Mouse (Mus musculus): ENCODE results near the gene Adgrv1. TPM values are rescaled to one million over a fixed set of nuclear protein-coding genes. Genes with fewer than 3 reads are reported as not detected.

Adgrv1 gene
- polyA plus RNA-seq, 1 experiment from 2014 or later, result 0.86 TPM

DNA sequence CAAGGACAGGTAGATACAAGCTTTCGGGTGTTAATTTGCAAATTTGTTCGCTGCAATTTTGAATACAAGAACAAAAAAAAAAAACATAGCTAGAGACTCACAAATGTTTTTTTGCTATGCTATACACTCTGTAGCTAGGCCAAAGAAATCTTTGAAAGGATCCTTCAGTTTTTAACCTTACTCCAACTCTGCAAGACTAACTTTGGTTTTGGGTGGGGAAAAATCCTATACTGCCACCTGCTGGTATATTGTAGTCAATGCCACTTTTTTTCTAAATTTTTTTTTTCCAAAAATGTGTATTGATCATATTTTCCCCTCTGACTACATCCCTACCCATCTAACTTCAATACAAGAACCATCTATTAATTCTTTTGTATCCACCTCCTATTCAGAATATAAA is 263.4 kb downstream of the Adgrv1 start:
- no peak for ATAC-seq (ENCODE audit: insufficient number of reproducible peaks, insufficient read depth, low FRiP score, low read depth)
- H3K9ac ChIP-seq (ENCODE audit: low read length), result no peak overlapping the region
- WGBS, result 71% methylated on average over 2 of the region's 2 CpGs
- H3K4me2 ChIP-seq (ENCODE audit: low read length), result no peak overlapping the region
- no peak overlapping the region for H3K4me3 ChIP-seq (ENCODE audit: control insufficient read depth in 1 of 2, insufficient read depth in 1 of 2, low read depth in 1 of 2, low read length in 2 of 2)
- H3K27ac ChIP-seq (replicated peaks in 1 of 2; ENCODE audit: control insufficient read depth in 1 of 2, insufficient read depth in 1 of 2, low read depth in 2 of 2, low read length in 2 of 2), result no peak overlapping the region
- H3K36me3 ChIP-seq (ENCODE audit: control insufficient read depth, insufficient read depth, low read length), result no peaks in the 10 kb centered on the region
- no peaks in the 10 kb centered on the region for H3K9me3 ChIP-seq (ENCODE audit: control insufficient read depth, low read length)
- H3K27me3 ChIP-seq (ENCODE audit: control insufficient read depth, insufficient read depth, low read length), result no peaks in the 10 kb centered on the region
- 0 out of 4 replicates have a peak, but pooled peaks cover 3 to 11% of the 10 kb centered on the region in 2 experiments for H3K4me1 ChIP-seq (ENCODE audit: control insufficient read depth in 2 of 2, insufficient read depth in 2 of 2, low read length in 2 of 2)

- peak overlapping the region; percentile 19; the same call in 1 of the 2 replicates for H3K4me2 ChIP-seq (ENCODE audit: low read length)
- ATAC-seq (ENCODE audit: insufficient number of reproducible peaks, insufficient read depth, low FRiP score, low read depth), result no peak
These were observed 264.0 kb downstream of the Adgrv1 start for GRCm38 (mm10) chr13:81368987-81369386.

GRCm38 (mm10) chr13:81367681-81368376 is 265.1 kb downstream of the Adgrv1 start:
- WGBS, result 15% methylated on average over 4 of the region's 4 CpGs
- Histone ChIP-seq H3K4me2 (ENCODE audit: low read length) (no peak overlapping the region), H3K4me3 (ENCODE audit: control insufficient read depth in 1 of 2, insufficient read depth in 1 of 2, low read depth in 1 of 2, low read length in 2 of 2) (no peak overlapping the region), H3K27ac (replicated peaks in 1 of 2; ENCODE audit: control insufficient read depth in 1 of 2, insufficient read depth in 1 of 2, low read depth in 2 of 2, low read length in 2 of 2) (no peak overlapping the region), H3K36me3 (ENCODE audit: control insufficient read depth, insufficient read depth, low read length) (no peaks in the 10 kb centered on the region), H3K4me1 (ENCODE audit: control insufficient read depth in 2 of 2, insufficient read depth in 2 of 2, low read length in 2 of 2) (0 out of 4 replicates have a peak, but pooled peaks cover 3 to 11% of the 10 kb centered on the region in 2 experiments), H3K9ac (ENCODE audit: low read length) (no peak overlapping the region), H3K9me3 (ENCODE audit: control insufficient read depth, low read length) (no peaks in the 10 kb centered on the region), H3K27me3 (ENCODE audit: control insufficient read depth, insufficient read depth, low read length) (no peaks in the 10 kb centered on the region)
- ATAC-seq (ENCODE audit: insufficient number of reproducible peaks, insufficient read depth, low FRiP score, low read depth), result no peak

More at GRCm38 (mm10) chr13:81368987-81369386, 264.0 kb downstream of the Adgrv1 start:
- 10% methylated on average over 4 of the region's 4 CpGs for WGBS
- Histone ChIP-seq H3K4me1 (ENCODE audit: control insufficient read depth in 2 of 2, insufficient read depth in 2 of 2, low read length in 2 of 2) (0 out of 4 replicates have a peak, but pooled peaks cover 3 to 11% of the 10 kb centered on the region in 2 experiments), H3K9ac (ENCODE audit: low read length) (no peak overlapping the region), H3K27me3 (ENCODE audit: control insufficient read depth, insufficient read depth, low read length) (no peaks in the 10 kb centered on the region), H3K9me3 (ENCODE audit: control insufficient read depth, low read length) (no peaks in the 10 kb centered on the region), H3K4me3 (ENCODE audit: control insufficient read depth in 1 of 2, insufficient read depth in 1 of 2, low read depth in 1 of 2, low read length in 2 of 2) (no peak overlapping the region), H3K27ac (replicated peaks in 1 of 2; ENCODE audit: control insufficient read depth in 1 of 2, insufficient read depth in 1 of 2, low read depth in 2 of 2, low read length in 2 of 2) (peak overlapping the region in 1 of 2 experiments; percentile 4; a peak in 1 of 4 replicates), H3K36me3 (ENCODE audit: control insufficient read depth, insufficient read depth, low read length) (no peaks in the 10 kb centered on the region)

DNA sequence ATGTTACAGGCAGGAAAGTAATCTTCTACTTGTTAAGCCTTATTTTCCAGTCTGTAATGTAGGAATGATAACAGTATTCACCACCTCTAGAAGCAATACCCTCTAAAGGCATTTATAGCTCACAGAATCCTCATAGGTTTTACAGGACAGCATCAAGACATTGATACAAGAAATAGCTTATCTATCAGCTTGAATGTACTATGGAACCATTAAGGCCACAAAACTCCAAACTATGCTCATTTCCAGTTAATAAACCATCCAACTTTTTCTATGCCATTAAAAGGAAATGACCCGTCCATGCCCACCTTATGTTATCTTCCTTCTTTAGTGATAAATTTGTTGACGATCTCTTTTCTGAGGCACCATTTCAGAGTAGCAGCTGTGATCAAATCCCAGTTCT is 272.6 kb downstream of the Adgrv1 start:
- 62% methylated on average over 2 of the region's 2 CpGs for WGBS
- no peak for ATAC-seq (ENCODE audit: insufficient number of reproducible peaks, insufficient read depth, low FRiP score, low read depth)
- no peak overlapping the region for H3K9ac ChIP-seq (ENCODE audit: low read length)
- H3K27ac ChIP-seq (replicated peaks in 1 of 2; ENCODE audit: control insufficient read depth in 1 of 2, insufficient read depth in 1 of 2, low read depth in 2 of 2, low read length in 2 of 2), result no peak overlapping the region
- peaks cover 0 to 2% of the 10 kb centered on the region in 2 experiments; a peak in 1 of 4 replicates for H3K4me1 ChIP-seq (ENCODE audit: control insufficient read depth in 2 of 2, insufficient read depth in 2 of 2, low read length in 2 of 2)
- no peak overlapping the region for H3K4me3 ChIP-seq (ENCODE audit: control insufficient read depth in 1 of 2, insufficient read depth in 1 of 2, low read depth in 1 of 2, low read length in 2 of 2)
- no peak overlapping the region for H3K4me2 ChIP-seq (ENCODE audit: low read length)
- H3K9me3 ChIP-seq (ENCODE audit: control insufficient read depth, low read length), result no peaks in the 10 kb centered on the region
- no peaks in the 10 kb centered on the region for H3K36me3 ChIP-seq (ENCODE audit: control insufficient read depth, insufficient read depth, low read length)
- H3K27me3 ChIP-seq (ENCODE audit: control insufficient read depth, insufficient read depth, low read length), result no peaks in the 10 kb centered on the region

DNA sequence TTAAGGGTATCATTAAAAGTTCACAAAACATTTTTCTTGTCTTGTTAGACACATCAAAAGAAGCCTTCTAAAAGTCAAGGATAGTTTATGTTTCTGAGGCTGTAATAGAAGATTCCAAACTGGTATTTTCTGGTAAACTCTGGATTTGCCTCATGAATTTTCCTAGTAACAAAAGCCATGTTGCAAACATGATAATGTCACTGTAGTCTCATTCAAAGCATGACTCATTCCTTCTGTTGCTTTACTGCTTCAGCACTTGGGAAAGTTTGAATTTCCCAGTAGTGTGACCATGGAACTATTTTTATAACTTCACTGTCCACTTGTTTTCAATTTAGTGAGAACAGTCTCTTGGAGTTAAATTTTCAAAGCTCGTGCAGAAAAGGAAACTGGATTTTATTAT is 274.2 kb downstream of the Adgrv1 start:
- Histone ChIP-seq H3K4me1 (ENCODE audit: control insufficient read depth in 2 of 2, insufficient read depth in 2 of 2, low read length in 2 of 2) (peaks cover 0 to 2% of the 10 kb centered on the region in 2 experiments; a peak in 1 of 4 replicates), H3K27me3 (ENCODE audit: control insufficient read depth, insufficient read depth, low read length) (no peaks in the 10 kb centered on the region), H3K4me3 (ENCODE audit: control insufficient read depth in 1 of 2, insufficient read depth in 1 of 2, low read depth in 1 of 2, low read length in 2 of 2) (no peak overlapping the region), H3K9ac (ENCODE audit: low read length) (no peak overlapping the region), H3K36me3 (ENCODE audit: control insufficient read depth, insufficient read depth, low read length) (no peaks in the 10 kb centered on the region), H3K27ac (replicated peaks in 1 of 2; ENCODE audit: control insufficient read depth in 1 of 2, insufficient read depth in 1 of 2, low read depth in 2 of 2, low read length in 2 of 2) (no peak overlapping the region), H3K9me3 (ENCODE audit: control insufficient read depth, low read length) (no peaks in the 10 kb centered on the region), H3K4me2 (ENCODE audit: low read length) (no peak overlapping the region)
- no peak for ATAC-seq (ENCODE audit: insufficient number of reproducible peaks, insufficient read depth, low FRiP score, low read depth)
- WGBS, result 25% methylated on average over 1 of the region's 1 CpGs

GRCm38 (mm10) chr13:81358365-81358764 is 274.6 kb downstream of the Adgrv1 start:
- H3K4me1 ChIP-seq (ENCODE audit: control insufficient read depth in 2 of 2, insufficient read depth in 2 of 2, low read length in 2 of 2), result peaks cover 0 to 2% of the 10 kb centered on the region in 2 experiments; a peak in 1 of 4 replicates
- 0 out of 4 replicates have a peak overlapping the region, but pooled peaks of 1 of the 2 experiments have one; percentile 11 for H3K27ac ChIP-seq (replicated peaks in 1 of 2; ENCODE audit: control insufficient read depth in 1 of 2, insufficient read depth in 1 of 2, low read depth in 2 of 2, low read length in 2 of 2)
- no peak overlapping the region for H3K4me3 ChIP-seq (ENCODE audit: control insufficient read depth in 1 of 2, insufficient read depth in 1 of 2, low read depth in 1 of 2, low read length in 2 of 2)
- 80% methylated on average over 4 of the region's 4 CpGs for WGBS
- H3K9ac ChIP-seq (ENCODE audit: low read length), result no peak overlapping the region
- H3K36me3 ChIP-seq (ENCODE audit: control insufficient read depth, insufficient read depth, low read length), result no peaks in the 10 kb centered on the region
- H3K4me2 ChIP-seq (ENCODE audit: low read length), result no peak overlapping the region
- ATAC-seq (ENCODE audit: insufficient number of reproducible peaks, insufficient read depth, low FRiP score, low read depth), result no peak
- H3K27me3 ChIP-seq (ENCODE audit: control insufficient read depth, insufficient read depth, low read length), result no peaks in the 10 kb centered on the region
- H3K9me3 ChIP-seq (ENCODE audit: control insufficient read depth, low read length), result no peaks in the 10 kb centered on the region

- no peaks in the 10 kb centered on the region for H3K9me3 ChIP-seq (ENCODE audit: control insufficient read depth, low read length)
- H3K9ac ChIP-seq (ENCODE audit: low read length), result no peak overlapping the region
- H3K4me1 ChIP-seq (ENCODE audit: control insufficient read depth in 2 of 2, insufficient read depth in 2 of 2, low read length in 2 of 2), result peaks cover 0 to 2% of the 10 kb centered on the region in 2 experiments; a peak in 1 of 4 replicates
- H3K4me3 ChIP-seq (ENCODE audit: control insufficient read depth in 1 of 2, insufficient read depth in 1 of 2, low read depth in 1 of 2, low read length in 2 of 2), result no peak overlapping the region
- H3K4me2 ChIP-seq (ENCODE audit: low read length), result no peak overlapping the region
- ATAC-seq (ENCODE audit: insufficient number of reproducible peaks, insufficient read depth, low FRiP score, low read depth), result no peak
- no peak overlapping the region for H3K27ac ChIP-seq (replicated peaks in 1 of 2; ENCODE audit: control insufficient read depth in 1 of 2, insufficient read depth in 1 of 2, low read depth in 2 of 2, low read length in 2 of 2)
- H3K27me3 ChIP-seq (ENCODE audit: control insufficient read depth, insufficient read depth, low read length), result no peaks in the 10 kb centered on the region
- H3K36me3 ChIP-seq (ENCODE audit: control insufficient read depth, insufficient read depth, low read length), result no peaks in the 10 kb centered on the region
- 88% methylated on average over 3 of the region's 3 CpGs for WGBS
These were observed 275.7 kb downstream of the Adgrv1 start for GRCm38 (mm10) chr13:81357215-81357614.

All from heart, embryonic 14.5 days (tissue).